Mouse (Mus musculus) megakaryocyte, embryonic 14.5 days (primary cell): ENCODE results near the gene Atp8b3.

Experiments
- FLI1 ChIP-seq: IDR thresholded peaks from 2 replicates; pipeline ENCODE4 v1.6.1; 2012; ENCODE audit warnings: low read length, inconsistent platforms, mixed read lengths
- GATA1 ChIP-seq: IDR thresholded peaks from 3 replicates; pipeline ENCODE4 v1.6.1; 2012; ENCODE audit warnings: mixed read lengths, low read length, inconsistent platforms, borderline replicate concordance

- no peak for TF ChIP-seq GATA1
- TF ChIP-seq FLI1, result no peak
Measured at GRCm38 (mm10) chr10:80549279-80549678, 10.4 kb upstream of the Atp8b3 start.
